Mouse (Mus musculus): ENCODE results near the gene Pygb.

Pygb gene

GRCm38 (mm10) chr2:150771996-150772395 is 14.5 kb upstream of the Pygb start:
- no peak for TF ChIP-seq NANOG (IDR thresholded peaks at IDR 0.05; ENCODE audit: borderline replicate concordance, low read length)
- no peak for TF ChIP-seq CTCF (conservative IDR thresholded peaks at IDR 0.05; ENCODE audit: low read length)
- no peak for TF ChIP-seq POU5F1 (IDR thresholded peaks at IDR 0.05; ENCODE audit: borderline replicate concordance, low read length)
- Histone ChIP-seq H3K9me3 (ENCODE audit: low read length) (no peaks in the 10 kb centered on the region), H3K27me3 (ENCODE audit: insufficient read depth, low read length) (no peaks in the 10 kb centered on the region), H3K4me3 (replicated peaks; ENCODE audit: low read length) (no peak overlapping the region), H3K4me1 (replicated peaks; ENCODE audit: low read depth, low read length) (peaks cover 3% of the 10 kb centered on the region; the same call in 1 of the 2 replicates), H3K36me3 (ENCODE audit: insufficient read depth, low read length) (peaks cover 48% of the 10 kb centered on the region)

- no peaks in the 10 kb centered on the region for H3K27me3 ChIP-seq (ENCODE audit: insufficient read depth, low read length)
- TF ChIP-seq CTCF (conservative IDR thresholded peaks at IDR 0.05; ENCODE audit: low read length), result no peak
- no peak for TF ChIP-seq NANOG (IDR thresholded peaks at IDR 0.05; ENCODE audit: borderline replicate concordance, low read length)
- TF ChIP-seq POU5F1 (IDR thresholded peaks at IDR 0.05; ENCODE audit: borderline replicate concordance, low read length), result no peak
- no peaks in the 10 kb centered on the region for H3K9me3 ChIP-seq (ENCODE audit: low read length)
- peaks cover 44% of the 10 kb centered on the region for H3K36me3 ChIP-seq (ENCODE audit: insufficient read depth, low read length)
- H3K4me1 ChIP-seq (replicated peaks; ENCODE audit: low read depth, low read length), result peaks cover 3% of the 10 kb centered on the region; the same call in 1 of the 2 replicates
- H3K4me3 ChIP-seq (replicated peaks; ENCODE audit: low read length), result no peak overlapping the region
Observed at GRCm38 (mm10) chr2:150772466-150773119, 13.9 kb upstream of the Pygb start.

- Histone ChIP-seq H3K9me3 (ENCODE audit: low read length) (peaks cover 5% of the 10 kb centered on the region; the same call in 1 of the 2 replicates), H3K27me3 (ENCODE audit: insufficient read depth, low read length) (peaks cover 28% of the 10 kb centered on the region), H3K4me3 (replicated peaks; ENCODE audit: low read length) (no peak overlapping the region), H3K4me1 (replicated peaks; ENCODE audit: low read depth, low read length) (peaks cover 16% of the 10 kb centered on the region), H3K36me3 (ENCODE audit: insufficient read depth, low read length) (no peaks in the 10 kb centered on the region)
- no peak for TF ChIP-seq CTCF (conservative IDR thresholded peaks at IDR 0.05; ENCODE audit: low read length)
Observed at GRCm38 (mm10) chr2:150782801-150783200, 3.7 kb upstream of the Pygb start.

GRCm38 (mm10) chr2:150787234-150787771 is 768 bp downstream of the Pygb start:
- Histone ChIP-seq H3K9me3 (ENCODE audit: low read length) (no peaks in the 10 kb centered on the region), H3K27me3 (ENCODE audit: insufficient read depth, low read length) (peaks cover 33% of the 10 kb centered on the region), H3K4me1 (replicated peaks; ENCODE audit: low read depth, low read length) (peaks cover 23% of the 10 kb centered on the region), H3K4me3 (replicated peaks; ENCODE audit: low read length) (peak overlapping the region; percentile 86), H3K36me3 (ENCODE audit: insufficient read depth, low read length) (peaks cover 3% of the 10 kb centered on the region; the same call in 1 of the 2 replicates)
- TF ChIP-seq POU5F1 (IDR thresholded peaks at IDR 0.05; ENCODE audit: borderline replicate concordance, low read length) (no peak), CTCF (conservative IDR thresholded peaks at IDR 0.05; ENCODE audit: low read length) (no peak), NANOG (IDR thresholded peaks at IDR 0.05; ENCODE audit: borderline replicate concordance, low read length) (no peak)

GRCm38 (mm10) chr2:150788768-150789550 is 2.4 kb downstream of the Pygb start:
- TF ChIP-seq POU5F1 (IDR thresholded peaks at IDR 0.05; ENCODE audit: borderline replicate concordance, low read length) (no peak), CTCF (conservative IDR thresholded peaks at IDR 0.05; ENCODE audit: low read length) (0 out of 2 replicates have a peak, but pooled peaks have one; percentile 4)
- H3K9me3 ChIP-seq (ENCODE audit: low read length), result no peaks in the 10 kb centered on the region
- peaks cover 28% of the 10 kb centered on the region for H3K27me3 ChIP-seq (ENCODE audit: insufficient read depth, low read length)

GRCm38 (mm10) chr2:150793320-150793719 is 6.8 kb downstream of the Pygb start:
- no peak for TF ChIP-seq CTCF (conservative IDR thresholded peaks at IDR 0.05; ENCODE audit: low read length)
- no peak for TF ChIP-seq NANOG (IDR thresholded peaks at IDR 0.05; ENCODE audit: borderline replicate concordance, low read length)
- TF ChIP-seq POU5F1 (IDR thresholded peaks at IDR 0.05; ENCODE audit: borderline replicate concordance, low read length), result no peak
- Histone ChIP-seq H3K4me3 (replicated peaks; ENCODE audit: low read length) (no peak overlapping the region), H3K27me3 (ENCODE audit: insufficient read depth, low read length) (peaks cover 1% of the 10 kb centered on the region; the same call in 1 of the 2 replicates), H3K4me1 (replicated peaks; ENCODE audit: low read depth, low read length) (peaks cover 12% of the 10 kb centered on the region; the same call in 1 of the 2 replicates), H3K9me3 (ENCODE audit: low read length) (no peaks in the 10 kb centered on the region), H3K36me3 (ENCODE audit: insufficient read depth, low read length) (peaks cover 3% of the 10 kb centered on the region; the same call in 1 of the 2 replicates)

More at GRCm38 (mm10) chr2:150788768-150789550, 2.4 kb downstream of the Pygb start:
- Histone ChIP-seq H3K4me3 (replicated peaks; ENCODE audit: low read length) (no peak overlapping the region), H3K36me3 (ENCODE audit: insufficient read depth, low read length) (peaks cover 3% of the 10 kb centered on the region; the same call in 1 of the 2 replicates), H3K4me1 (replicated peaks; ENCODE audit: low read depth, low read length) (peaks cover 24% of the 10 kb centered on the region)

- Histone ChIP-seq H3K27me3 (ENCODE audit: insufficient read depth, low read length) (no peaks in the 10 kb centered on the region), H3K4me1 (replicated peaks; ENCODE audit: low read depth, low read length) (peaks cover under 1% of the 10 kb centered on the region; the same call in 1 of the 2 replicates), H3K4me3 (replicated peaks; ENCODE audit: low read length) (no peak overlapping the region), H3K36me3 (ENCODE audit: insufficient read depth, low read length) (no peaks in the 10 kb centered on the region), H3K9me3 (ENCODE audit: low read length) (no peaks in the 10 kb centered on the region)
- TF ChIP-seq NANOG (IDR thresholded peaks at IDR 0.05; ENCODE audit: borderline replicate concordance, low read length) (no peak), POU5F1 (IDR thresholded peaks at IDR 0.05; ENCODE audit: borderline replicate concordance, low read length) (no peak), CTCF (conservative IDR thresholded peaks at IDR 0.05; ENCODE audit: low read length) (no peak)
Observed at GRCm38 (mm10) chr2:150798084-150798483, 11.5 kb downstream of the Pygb start.

GRCm38 (mm10) chr2:150800616-150801015 is 14.1 kb downstream of the Pygb start:
- Histone ChIP-seq H3K36me3 (ENCODE audit: insufficient read depth, low read length) (no peaks in the 10 kb centered on the region), H3K9me3 (ENCODE audit: low read length) (no peaks in the 10 kb centered on the region), H3K4me1 (replicated peaks; ENCODE audit: low read depth, low read length) (no peaks in the 10 kb centered on the region), H3K4me3 (replicated peaks; ENCODE audit: low read length) (no peak overlapping the region), H3K27me3 (ENCODE audit: insufficient read depth, low read length) (no peaks in the 10 kb centered on the region)
- TF ChIP-seq POU5F1 (IDR thresholded peaks at IDR 0.05; ENCODE audit: borderline replicate concordance, low read length), result no peak
- TF ChIP-seq CTCF (conservative IDR thresholded peaks at IDR 0.05; ENCODE audit: low read length), result no peak
- TF ChIP-seq NANOG (IDR thresholded peaks at IDR 0.05; ENCODE audit: borderline replicate concordance, low read length), result no peak
